Mouse (Mus musculus) right cerebral cortex, adult 18-20 months (tissue): ENCODE data around the gene Proser3.
"Not testable (repeated sequence)": the region's sequence is repeated elsewhere in the genome, so short reads cannot be mapped to it uniquely, and the experiment has no call there.

Source experiments
- DNase-seq: peaks from one replicate; pipeline ENCODE4 v3.0.0; 2022; ENCODE audit warnings: mixed read lengths

Gene Proser3

GRCm38 (mm10) chr7:30534633-30535577 is 17.2 kb downstream of the Proser3 start, which contains the start of gene Arhgap33:
Arhgap33 (minus strand) TSS chr7:30535060.
- DNase-seq: peak; percentile 98

- no peak for DNase-seq
Measured at GRCm38 (mm10) chr7:30533941-30534632, 18.0 kb downstream of the Proser3 start.

DNA sequence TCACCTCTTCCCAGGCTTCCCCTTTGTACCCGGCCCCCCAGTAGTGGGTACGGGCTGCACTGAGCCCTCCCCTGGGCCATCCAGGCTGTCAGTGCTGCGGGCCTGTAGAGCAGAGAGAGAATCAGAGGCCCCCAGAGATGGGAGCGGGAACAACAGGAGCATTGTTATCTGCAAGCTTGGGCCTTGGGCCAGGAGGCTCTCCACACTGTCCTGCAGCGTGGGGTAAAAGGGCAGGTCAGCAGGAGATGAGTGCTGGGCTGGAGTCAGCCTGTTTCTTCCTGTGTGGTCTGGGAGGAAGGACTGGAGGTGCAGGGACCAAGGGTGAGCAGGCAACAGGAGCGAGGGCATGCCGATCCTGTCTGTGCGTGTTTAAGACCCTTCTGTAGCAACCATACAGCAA is 19.2 kb downstream of the Proser3 start:
- DNase-seq: no peak

DNA sequence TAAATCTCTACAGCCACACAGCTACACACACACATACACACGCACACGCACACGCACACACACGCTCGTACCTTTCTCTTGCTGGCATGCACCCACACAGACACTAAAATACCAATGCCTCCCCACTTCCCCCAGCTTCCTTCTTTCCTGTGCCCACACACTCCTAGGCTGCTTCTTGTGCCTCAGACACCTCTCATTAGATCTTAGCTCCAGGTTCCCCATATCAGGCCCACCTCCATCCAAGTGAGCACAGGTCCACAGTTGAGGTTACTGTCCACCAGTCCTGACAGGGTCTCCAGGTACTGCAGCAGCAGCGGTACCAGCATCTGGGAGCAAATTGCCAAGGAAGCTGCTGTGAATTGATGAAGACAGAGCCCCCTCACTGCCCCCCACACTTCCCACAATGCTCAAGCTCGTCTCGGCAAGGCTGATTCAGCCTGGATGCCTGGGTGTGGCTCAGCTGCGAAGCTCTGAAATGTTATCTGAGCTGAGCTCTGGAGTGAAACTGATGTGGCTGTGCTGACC is 20.7 kb downstream of the Proser3 start:
- DNase-seq: peak; percentile 83

GRCm38 (mm10) chr7:30526981-30527380 is 25.1 kb downstream of the Proser3 start:
- no peak for DNase-seq

DNA sequence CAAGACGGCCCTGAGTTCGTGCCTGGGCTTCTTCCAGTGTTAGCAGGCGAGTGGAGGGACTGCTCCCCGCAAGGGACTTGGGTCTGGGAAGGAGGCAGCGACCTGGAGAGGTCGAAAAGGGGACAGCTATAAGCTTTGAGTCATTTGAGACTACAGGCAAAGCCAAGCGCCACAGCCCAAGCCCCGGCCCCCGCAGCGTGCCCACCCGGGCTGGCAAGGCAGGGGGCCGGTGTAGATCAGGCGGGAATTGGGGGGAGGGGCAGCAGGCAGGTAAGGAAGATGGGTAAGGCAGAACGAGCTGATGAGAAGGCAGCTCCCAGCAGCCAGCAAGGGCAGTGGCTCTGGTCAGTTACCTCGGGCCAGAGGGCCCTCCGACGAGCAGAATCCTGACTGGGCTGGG is 25.7 kb downstream of the Proser3 start:
- DNase-seq: no peak

DNA sequence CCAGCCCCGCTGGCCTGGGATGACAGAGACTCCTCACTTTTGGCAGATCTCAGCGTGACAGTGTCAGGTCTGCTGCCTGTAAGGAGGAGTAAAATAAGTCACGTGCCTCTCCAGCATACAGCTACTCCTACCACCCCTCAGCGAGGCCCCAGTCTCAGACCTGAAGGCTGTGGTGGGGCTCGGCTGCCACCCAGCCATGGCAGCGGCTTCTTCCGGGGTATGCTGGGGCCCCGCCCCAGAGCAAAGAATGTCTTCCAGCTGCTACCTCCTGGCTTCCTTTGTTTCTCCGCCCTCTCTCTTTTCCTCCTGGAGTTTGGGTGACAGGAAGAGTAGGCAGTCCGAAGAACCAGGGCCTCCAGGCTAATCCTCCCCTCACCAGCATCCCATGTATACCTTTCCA is 26.1 kb downstream of the Proser3 start:
- no peak for DNase-seq

DNA sequence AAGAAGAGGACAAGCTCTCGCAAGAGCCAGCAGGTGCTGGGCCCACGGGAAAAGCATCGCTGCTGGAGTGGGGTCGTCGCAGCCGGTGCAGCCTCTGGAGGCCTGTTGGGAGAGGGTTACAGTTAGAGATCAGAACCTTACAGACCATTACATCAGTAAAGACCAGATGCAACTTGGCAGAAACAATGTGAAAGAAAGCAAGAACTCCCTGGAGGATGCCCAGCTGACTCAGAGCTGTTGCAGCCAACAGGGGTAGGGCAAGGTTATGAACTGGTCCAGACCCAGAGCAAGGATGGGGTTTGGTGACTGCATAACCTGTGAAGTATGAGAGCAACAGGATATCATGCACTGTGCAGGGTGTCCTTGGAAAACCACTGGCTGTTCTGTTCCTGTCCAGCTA is 27.6 kb downstream of the Proser3 start:
- DNase-seq: no peak

DNA sequence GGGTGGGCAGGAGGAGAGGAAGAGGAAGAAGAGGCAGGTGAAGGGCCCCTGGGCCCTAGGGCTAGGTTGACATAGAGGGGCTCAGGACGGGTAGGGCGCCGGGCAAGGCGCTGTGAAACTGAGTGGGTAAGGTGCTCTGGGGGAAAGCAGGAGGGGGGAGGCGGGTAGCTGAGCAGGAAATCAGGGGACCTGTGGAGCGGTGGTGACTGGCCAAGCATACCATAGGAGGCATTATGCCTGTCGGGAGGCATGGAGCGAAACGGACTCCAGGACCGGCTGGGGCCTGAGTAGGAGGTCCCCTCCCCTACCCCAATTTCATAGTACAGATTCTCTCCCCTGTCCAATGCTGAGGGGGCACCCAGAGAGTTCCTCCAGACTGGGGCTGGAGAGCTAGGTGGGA is 29.2 kb downstream of the Proser3 start:
- no peak for DNase-seq

GRCm38 (mm10) chr7:30520856-30521255 is 31.2 kb downstream of the Proser3 start:
- DNase-seq: no peak

- DNase-seq: no peak
Measured at GRCm38 (mm10) chr7:30520396-30520795, 31.7 kb downstream of the Proser3 start.

GRCm38 (mm10) chr7:30518325-30518724 is 33.8 kb downstream of the Proser3 start:
- no peak for DNase-seq

DNA sequence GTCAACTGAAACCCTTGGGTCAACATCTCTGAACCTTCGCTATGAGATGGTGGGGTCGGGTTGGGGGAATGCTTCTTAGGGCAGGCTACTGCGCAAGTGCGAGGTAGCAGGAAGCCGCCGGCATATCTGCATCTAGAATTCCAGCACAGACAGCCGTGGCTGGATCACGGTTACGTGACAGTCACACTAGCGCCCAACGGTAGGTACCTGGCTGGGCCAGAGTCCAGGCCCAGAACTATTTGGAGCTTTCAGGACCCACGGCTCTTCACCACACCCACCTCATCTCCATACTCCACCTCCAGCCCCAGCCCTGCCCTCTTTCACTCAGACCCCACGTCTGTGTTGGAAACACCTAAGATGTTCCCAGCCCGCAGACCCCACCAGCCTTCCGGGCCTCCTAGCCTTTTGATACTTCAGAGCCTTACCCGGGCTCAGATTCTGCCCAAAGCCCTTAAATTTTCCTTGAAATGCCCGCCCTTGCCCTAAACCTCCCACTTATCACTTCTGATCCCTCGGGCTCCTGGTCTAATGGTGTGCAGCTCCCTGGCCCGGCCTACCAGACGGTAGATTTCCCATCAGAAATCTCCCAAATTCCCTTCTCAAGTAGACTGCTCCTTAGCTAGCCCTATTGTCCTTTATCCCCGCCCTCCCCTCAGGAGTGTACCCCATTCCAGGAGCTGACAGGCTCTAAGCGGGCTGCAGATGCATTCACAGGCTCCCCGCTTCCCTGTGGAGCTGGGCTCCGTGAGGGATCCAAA is 36.9 kb downstream of the Proser3 start:
- DNase-seq: no peak

DNA sequence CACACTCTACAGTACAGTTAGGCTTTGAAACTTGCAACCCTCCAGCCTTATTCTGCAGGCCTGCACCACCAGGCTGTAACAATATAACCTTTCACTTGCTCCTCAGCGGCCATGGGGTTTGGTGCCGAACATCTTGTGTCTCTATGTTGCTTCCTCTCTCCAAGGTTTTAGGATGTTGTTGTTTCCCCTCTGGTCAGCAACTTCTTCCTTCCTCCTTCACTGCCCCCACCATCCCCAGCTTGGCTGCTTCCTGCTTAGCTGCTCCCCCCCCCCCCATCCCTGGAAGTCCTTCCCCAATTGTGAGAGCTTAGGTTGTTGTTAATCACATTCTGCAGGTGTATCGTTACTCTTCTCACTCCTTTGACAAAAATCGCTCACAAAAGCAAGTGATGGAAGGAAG is 44.0 kb downstream of the Proser3 start:
- no peak for DNase-seq

DNA sequence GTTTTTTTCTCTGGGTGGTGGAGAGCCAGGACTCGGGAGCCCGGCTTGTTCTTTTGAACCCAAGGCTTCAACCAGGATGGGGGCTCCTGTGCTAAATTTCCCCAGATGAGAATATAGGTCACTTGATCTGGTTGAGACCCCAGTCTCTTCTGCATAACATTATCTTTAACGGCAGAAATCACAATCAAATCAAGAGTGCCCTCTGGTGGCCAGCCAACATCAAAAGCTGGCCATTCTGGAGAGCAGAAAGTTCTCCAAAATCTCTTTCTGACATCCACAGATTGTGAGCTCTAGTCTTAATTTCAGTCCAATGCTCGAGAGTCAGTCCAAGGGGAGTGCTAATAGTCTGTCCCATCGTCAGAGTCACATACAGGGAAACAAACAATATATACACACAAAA is 50.9 kb downstream of the Proser3 start:
- DNase-seq: not testable (repeated sequence)

GRCm38 (mm10) chr7:30495506-30496042 is 56.5 kb downstream of the Proser3 start:
- not testable (repeated sequence) for DNase-seq

GRCm38 (mm10) chr7:30493401-30493931 is 58.6 kb downstream of the Proser3 start, which contains the start of gene Prodh2:
Prodh2 (plus strand) TSS chr7:30493622.
- no peak for DNase-seq

DNA sequence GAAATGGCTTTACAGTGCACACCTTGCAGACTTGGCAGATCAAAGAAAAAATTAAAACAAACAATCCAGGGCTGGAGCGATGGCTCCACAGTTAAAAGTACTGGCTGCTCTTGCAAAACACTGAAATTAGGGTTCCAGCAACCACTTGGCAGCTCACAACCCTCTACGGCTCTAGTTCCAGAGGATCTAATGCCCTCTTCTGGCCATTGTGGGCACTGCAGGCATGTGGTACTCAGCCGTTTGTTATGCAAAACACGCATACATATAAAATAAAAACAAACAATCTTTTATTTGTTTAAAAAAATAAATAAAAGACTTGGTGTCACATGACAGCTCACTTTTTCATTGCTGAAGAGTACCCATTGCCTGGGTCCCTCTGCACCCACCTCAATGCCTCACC is 59.3 kb downstream of the Proser3 start:
- peak; percentile 68 for DNase-seq

DNA sequence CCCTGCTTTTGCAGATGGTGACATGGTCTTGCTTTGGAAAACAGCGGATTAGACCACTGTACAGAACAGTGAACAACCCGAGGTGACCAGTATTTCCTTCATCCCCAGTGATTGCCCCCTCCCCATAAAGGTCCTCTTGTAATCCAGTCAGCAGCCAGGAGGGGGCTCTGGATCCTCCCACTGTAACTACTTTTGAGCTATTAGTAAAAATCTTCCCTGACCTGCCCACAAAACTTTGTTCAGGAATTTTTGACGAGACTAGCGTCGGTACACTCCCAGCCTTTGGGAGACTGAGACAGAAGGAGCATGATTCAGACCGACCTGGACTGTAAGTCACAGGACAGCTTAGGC is 61.2 kb downstream of the Proser3 start:
- no peak for DNase-seq

DNA sequence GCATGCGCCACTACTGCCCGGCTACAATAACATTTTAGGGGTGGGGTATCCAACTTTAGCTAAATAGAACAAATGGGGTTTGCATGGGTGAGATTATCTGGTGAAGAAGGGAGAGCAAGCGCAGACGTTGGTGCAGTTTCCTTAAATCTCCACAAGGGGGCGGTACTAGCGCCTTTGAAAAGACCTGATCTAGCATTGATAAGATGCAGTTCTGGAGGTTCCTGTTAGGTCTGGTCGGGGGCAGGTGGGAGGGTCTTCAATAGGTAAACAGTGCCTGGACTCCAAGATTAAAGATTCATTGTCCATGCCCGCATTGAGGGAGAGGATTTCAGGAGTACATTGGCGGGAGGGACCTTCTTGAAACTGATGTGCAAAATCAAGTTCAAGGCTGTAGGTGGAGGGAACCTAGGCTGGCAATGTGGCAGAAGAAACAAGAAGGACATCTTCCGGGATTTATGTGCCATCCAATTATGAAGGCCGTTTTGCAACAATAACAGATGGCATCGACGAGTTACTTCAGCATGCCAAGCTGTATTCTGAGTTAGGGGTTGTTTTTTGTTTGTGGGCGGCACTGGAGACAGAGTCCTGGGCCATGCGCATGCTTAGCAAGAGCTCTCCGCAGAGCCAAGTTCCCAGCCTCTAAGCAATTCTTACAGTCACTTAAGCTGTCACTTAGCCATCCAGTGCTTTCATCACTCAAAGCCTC is 61.7 kb downstream of the Proser3 start:
- DNase-seq: peak; percentile 30
